Mouse (Mus musculus) liver, postnatal 0 days (tissue): Measurements from ENCODE around the gene Fhit.

ENCODE experiments used
- CTCF ChIP-seq: sonication (generic); IDR thresholded peaks from 2 replicates; pipeline ENCODE4 v1.5.1; 2016; ENCODE audit warnings: antibody characterized with exemption, low read depth
- EP300 ChIP-seq: IDR thresholded peaks from 2 replicates; pipeline ENCODE4 v1.6.1; 2016; ENCODE audit warnings: antibody characterized with exemption, low read depth, mild to moderate bottlenecking

DNA sequence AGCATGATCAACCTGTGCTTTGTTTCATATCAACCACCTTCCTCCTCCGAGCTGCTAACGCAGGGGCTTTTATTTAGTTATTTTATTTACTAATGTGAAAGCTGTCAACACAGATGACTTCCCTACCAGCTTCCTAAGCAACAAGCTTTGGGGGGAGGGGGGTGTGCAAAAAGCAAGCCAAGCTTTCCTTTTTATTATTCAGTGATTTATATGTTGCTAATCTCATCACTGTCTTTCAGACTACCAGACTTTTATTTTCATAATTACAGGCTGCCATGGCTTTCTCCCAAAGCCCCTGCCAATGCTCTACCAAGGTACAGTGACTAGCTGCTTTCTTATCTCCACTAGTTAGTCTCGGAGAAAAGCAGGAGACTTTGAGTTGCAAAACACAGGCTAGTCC is 1082.8 kb downstream of the Fhit start:
- TF ChIP-seq CTCF, result no peak
- no peak for TF ChIP-seq EP300
